Mouse (Mus musculus) limb, embryonic 14.5 days (tissue): ENCODE measurements around the gene Abcd4. TPM values are rescaled to one million over a fixed set of nuclear protein-coding genes. Genes with fewer than 3 reads are reported as not detected.

Source experiments
- ATAC-seq: fragments of 200-750 bp; cut with Nextera tagmentation; 2 replicates; pipeline ENCODE4 v1.8.0; 2017; ENCODE audit warnings: low read depth, moderate number of reproducible peaks, moderate TSS enrichment; ENCODE audit not compliant: low FRiP score
- DNase-seq: peaks from one replicate; pipeline ENCODE4 v3.0.0-alpha.2; 2015; ENCODE audit warnings: low spot score
- H3K27ac ChIP-seq: fragments of 300-500 bp; sonication (generic); replicated peaks from 2 replicates; pipeline ENCODE4 v1.5.1; 2014; ENCODE audit warnings: low read depth, mild to moderate bottlenecking, low read length, moderate library complexity, mixed read lengths
- H3K27me3 ChIP-seq: fragments of 300-500 bp; sonication (generic); 2 replicates; pipeline ENCODE4 v1.6.1; 2014; ENCODE audit warnings: low read length, mixed read lengths; ENCODE audit not compliant: control insufficient read depth, insufficient read depth
- H3K36me3 ChIP-seq: fragments of 300-500 bp; sonication (generic); 2 replicates; pipeline ENCODE4 v1.6.1; 2014; ENCODE audit warnings: mild to moderate bottlenecking, low read length, moderate library complexity, mixed read lengths; ENCODE audit not compliant: control insufficient read depth, insufficient read depth
- H3K4me1 ChIP-seq: fragments of 300-500 bp; sonication (generic); 2 replicates; pipeline ENCODE4 v1.6.1; 2014; ENCODE audit warnings: antibody characterized with exemption, low read length, mixed read lengths; ENCODE audit not compliant: control insufficient read depth, insufficient read depth
- H3K4me2 ChIP-seq: fragments of 300-500 bp; sonication (generic); replicated peaks from 2 replicates; pipeline ENCODE4 v1.6.1; 2014; ENCODE audit warnings: low read depth, mild to moderate bottlenecking, low read length, moderate library complexity; ENCODE audit not compliant: severe bottlenecking
- H3K4me3 ChIP-seq: fragments of 300-500 bp; sonication (generic); replicated peaks from 2 replicates; pipeline ENCODE4 v1.5.1; 2014; ENCODE audit warnings: low read length
- H3K9ac ChIP-seq: fragments of 300-500 bp; sonication (generic); 2 replicates; pipeline ENCODE4 v1.6.1; 2014; ENCODE audit warnings: mild to moderate bottlenecking, low read depth, low read length, moderate library complexity; ENCODE audit not compliant: severe bottlenecking
- H3K9me3 ChIP-seq: fragments of 300-500 bp; sonication (generic); 2 replicates; pipeline ENCODE4 v1.6.1; 2016; ENCODE audit warnings: low read length; ENCODE audit not compliant: control insufficient read depth
- POLR2A ChIP-seq: fragments of 200-500 bp; IDR thresholded peaks from 2 replicates; pipeline ENCODE4 v1.8.0; 2012; ENCODE audit warnings: inconsistent platforms, mild to moderate bottlenecking, moderate library complexity, borderline replicate concordance; ENCODE audit not compliant: insufficient read depth, insufficient read length; ENCODE audit errors: extremely low read depth
- whole genome bisulfite sequencing: fragments of 180-500 bp; shearing (Covaris S2); extraction: QIAGEN DNeasy Blood & Tissue Kit; methylation state at CpG from one replicate; pipeline ENCODE4 v1.1.7; 2014; 5-methylcytosine and 5-hydroxymethylcytosine counted together
- polyA plus RNA-seq, 2 experiments: library from polyadenylated mRNA; depleted of rRNA in 1 of 2; stranded (reverse) in 1 of 2; unstranded in 1 of 2; fragments of >200 nt; fragmentation: Nextera tagmentation in 1 of 2; extraction: Ambion mirVana in 1 of 2; gene quantifications; 2 replicates each; pipeline versions ENCODE4 v1.2.1 to v1.2.3; 2012 to 2014

Gene Abcd4
- polyA plus RNA-seq (2012; rRNA removed) (32.3 and 37.9 TPM in 2 replicates), polyA plus RNA-seq (2014; fragmentation: Nextera tagmentation; extraction: Ambion mirVana) (11.5 and 12.5 TPM in 2 replicates)

DNA sequence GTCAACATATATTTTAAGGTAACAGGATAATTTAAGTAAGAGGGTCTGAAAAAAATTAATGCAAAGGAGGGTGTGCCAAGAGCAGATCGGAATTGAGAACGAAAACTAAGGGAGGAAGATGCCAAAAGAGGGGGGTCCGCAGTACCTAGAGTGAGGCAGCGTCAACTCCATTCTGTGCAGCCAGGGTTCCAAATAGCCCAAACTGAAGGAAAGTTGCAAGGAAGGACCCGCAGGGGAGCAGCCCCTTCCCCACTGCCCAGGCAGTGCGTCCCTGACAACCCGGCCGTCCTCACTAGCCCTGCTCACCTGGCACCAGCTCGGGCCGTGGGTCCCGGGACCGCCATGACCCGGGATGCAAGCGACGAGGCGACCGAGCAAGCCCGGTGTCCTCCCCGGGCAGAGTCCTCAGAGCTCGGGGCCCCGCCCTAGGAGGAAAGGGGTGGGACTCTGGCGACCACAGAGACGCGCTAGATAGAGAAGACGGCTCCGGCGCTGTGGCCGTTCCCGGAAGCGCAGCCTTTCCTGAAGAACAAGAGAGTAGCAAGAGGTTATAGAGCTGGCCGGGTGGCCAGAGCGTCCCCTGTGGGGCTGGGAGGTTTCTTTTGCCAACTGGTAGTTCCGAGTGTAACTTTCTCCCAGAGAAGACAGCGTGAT lies at the start of gene Abcd4:
Abcd4 (minus strand) TSS at position 437 of the 654 bp plus-strand sequence.
- Histone ChIP-seq H3K27me3 (no peaks in the 10 kb centered on the region), H3K36me3 (peaks cover 14% of the 10 kb centered on the region; the same call in 1 of the 2 replicates), H3K9ac (peak within 1 kb of the TSS; percentile 81), H3K4me2 (peak within 1 kb of the TSS; percentile 60), H3K4me3 (peak within 1 kb of the TSS; percentile 72), H3K27ac (peak within 1 kb of the TSS; percentile 61), H3K9me3 (no peaks in the 10 kb centered on the region), H3K4me1 (peaks cover 2% of the 10 kb centered on the region; the same call in 1 of the 2 replicates)
- peak; percentile 73; the same call in 1 of the 2 replicates for TF ChIP-seq POLR2A
- DNase-seq (peak; percentile 96), ATAC-seq (peak; percentile 96)
- WGBS = under 1% methylated on average over 34 of the region's 34 CpGs

DNA sequence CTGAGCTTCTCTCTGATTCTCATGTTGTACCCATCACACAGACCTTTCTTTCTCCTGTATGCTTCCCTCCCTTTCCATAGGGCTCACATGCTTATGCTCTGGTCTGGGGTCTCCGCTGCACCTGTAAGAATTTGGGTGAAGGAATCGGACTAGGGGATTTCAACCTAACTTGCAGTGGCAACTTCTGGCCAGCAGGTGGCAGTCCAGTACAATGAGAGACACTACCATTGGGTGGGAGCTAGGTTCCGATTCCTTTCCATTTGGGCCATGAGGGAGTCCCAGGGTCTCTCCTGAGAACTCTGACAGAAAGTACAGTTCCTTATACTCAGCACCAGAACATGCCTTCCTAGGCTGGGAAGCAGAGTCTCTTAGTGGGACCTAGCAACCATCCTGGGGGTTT lies 36.7 kb upstream of the Abcd4 start:
- Histone ChIP-seq H3K9ac (no peak overlapping the region), H3K27ac (no peak overlapping the region), H3K9me3 (no peaks in the 10 kb centered on the region), H3K36me3 (no peaks in the 10 kb centered on the region), H3K4me1 (no peaks in the 10 kb centered on the region), H3K27me3 (no peaks in the 10 kb centered on the region), H3K4me2 (no peak overlapping the region), H3K4me3 (no peak overlapping the region)
- DNase-seq (peak; percentile 58), ATAC-seq (no peak)
- 10% methylated on average over 3 of the region's 3 CpGs for WGBS
- no peak for TF ChIP-seq POLR2A

DNA sequence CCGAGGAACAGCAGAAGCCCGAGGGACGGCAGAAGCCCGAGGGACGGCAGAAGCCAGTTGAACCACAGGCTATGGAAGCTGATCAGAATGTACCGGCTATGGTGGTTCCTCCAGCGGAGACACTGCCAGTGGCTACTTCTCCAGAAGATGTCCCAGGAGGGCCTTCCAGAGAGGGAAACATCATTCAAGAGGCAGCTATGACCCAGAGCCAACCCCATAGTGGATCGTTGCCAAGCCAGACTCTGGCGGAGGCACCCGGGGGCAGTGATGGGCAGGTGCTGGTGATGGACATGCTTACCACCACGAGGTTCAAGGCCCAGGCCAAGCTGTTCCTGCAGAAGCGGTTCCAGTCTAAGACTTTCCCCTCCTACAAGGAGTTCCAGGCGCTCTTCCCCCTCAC lies 33.0 kb upstream of the Abcd4 start:
- Histone ChIP-seq H3K9ac (no peak overlapping the region), H3K36me3 (no peaks in the 10 kb centered on the region), H3K27ac (no peak overlapping the region), H3K4me2 (no peak overlapping the region), H3K27me3 (no peaks in the 10 kb centered on the region), H3K9me3 (no peaks in the 10 kb centered on the region), H3K4me3 (no peak overlapping the region), H3K4me1 (no peaks in the 10 kb centered on the region)
- 85% methylated on average over 13 of the region's 13 CpGs for WGBS
- TF ChIP-seq POLR2A = no peak
- DNase-seq = no peak
- ATAC-seq = no peak

DNA sequence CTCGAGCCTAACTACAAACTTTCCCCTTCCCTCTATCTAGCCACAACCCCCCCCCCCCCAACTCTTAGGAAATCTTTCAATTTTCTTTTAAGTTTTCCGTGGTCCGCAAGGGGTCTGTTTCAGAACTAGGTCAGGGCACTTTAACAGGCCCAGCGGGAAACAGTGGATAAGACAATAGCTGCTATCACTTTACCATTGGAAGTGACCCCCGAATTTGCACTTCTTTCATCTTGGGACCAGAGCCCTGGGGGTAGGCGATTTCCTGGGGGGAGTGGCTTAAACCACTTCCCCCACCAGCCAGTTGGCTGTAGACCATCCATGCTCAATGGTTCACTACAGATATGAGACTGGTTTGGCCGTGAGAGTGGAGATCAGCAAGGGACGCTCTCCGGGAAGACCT lies 23.4 kb upstream of the Abcd4 start, which contains the start of gene Vrtn:
Vrtn (plus strand) TSS at position 366 of the 400 bp plus-strand sequence.
- no peak for DNase-seq
- 5% methylated on average over 9 of the region's 9 CpGs for WGBS
- H3K27me3 ChIP-seq = peaks cover 34% of the 10 kb centered on the region
- H3K9ac ChIP-seq = no peak within 1 kb of the TSS
- no peak within 1 kb of the TSS for H3K27ac ChIP-seq
- no peak for TF ChIP-seq POLR2A
- no peaks in the 10 kb centered on the region for H3K36me3 ChIP-seq
- H3K4me1 ChIP-seq = 0 out of 2 replicates have a peak, but pooled peaks cover 3% of the 10 kb centered on the region
- H3K4me3 ChIP-seq = no peak within 1 kb of the TSS
- no peaks in the 10 kb centered on the region for H3K9me3 ChIP-seq
- H3K4me2 ChIP-seq = no peak within 1 kb of the TSS
- no peak for ATAC-seq

DNA sequence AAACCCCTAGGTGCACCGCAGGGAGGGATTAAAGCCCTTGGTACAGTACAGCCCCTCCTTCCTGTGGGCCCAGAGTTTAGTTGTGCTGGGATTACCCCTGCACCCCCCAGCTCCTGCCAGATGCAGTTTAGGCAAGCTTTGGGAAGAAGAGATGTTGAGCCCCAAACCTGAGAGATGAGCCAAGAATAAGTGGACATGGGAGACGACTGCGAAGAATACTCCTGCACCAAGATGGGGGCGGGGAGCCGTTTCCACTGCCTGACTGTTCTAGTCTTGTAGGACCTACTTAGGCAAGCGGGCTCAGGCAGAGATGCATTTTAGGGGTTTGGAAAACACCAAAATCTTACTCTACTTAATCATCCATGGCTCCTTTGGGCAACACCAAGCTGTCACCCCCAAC lies 23.0 kb upstream of the Abcd4 start:
- Histone ChIP-seq H3K27me3 (peaks cover 34% of the 10 kb centered on the region), H3K9ac (no peak overlapping the region)
- 15% methylated on average over 5 of the region's 6 CpGs for WGBS

More for the DNA sequence above, 23.0 kb upstream of the Abcd4 start:
- TF ChIP-seq POLR2A = no peak
- Histone ChIP-seq H3K36me3 (no peaks in the 10 kb centered on the region), H3K27ac (no peak overlapping the region), H3K4me1 (0 out of 2 replicates have a peak, but pooled peaks cover 3% of the 10 kb centered on the region), H3K9me3 (no peaks in the 10 kb centered on the region), H3K4me3 (no peak overlapping the region), H3K4me2 (no peak overlapping the region)
- ATAC-seq = no peak
- no peak for DNase-seq
